Comparison of ENCODE assay signal across 8 mouse cellular contexts in genomic region chr4:149732800-149733199, GRCm38 (mm10). TPM values are rescaled to one million over a fixed set of nuclear protein-coding genes. Genes with fewer than 3 reads are reported as not detected.
DNase-seq lines count a peak whose midpoint lies in the region; ATAC-seq and TF ChIP-seq lines count a peak whose summit lies in the region.
"Had no signal": no experiment of that assay in that cellular context is flagged by ENCODE, and none has a peak within 500 bp of the region (broad histone marks: within the 10 kb centered on the region; RNA-seq: fewer than 3 reads in every experiment).

No protein-coding gene starts in this region.

- H3K4me1 ChIP-seq in kidney, embryonic 15.5 days, result peaks cover 69% of the 10 kb centered on the region
- peaks cover 68% of the 10 kb centered on the region for H3K4me1 ChIP-seq in embryonic facial prominence, embryonic 10.5 days
- peaks cover 11% of the 10 kb centered on the region for H3K4me1 ChIP-seq in lung, adult 2 months (ENCODE audit: control insufficient read depth, insufficient read depth, low read length)

- 49% methylated on average over 10 of the region's 10 CpGs for WGBS in kidney, embryonic 15.5 days
- 80% methylated on average over 10 of the region's 10 CpGs for WGBS in embryonic facial prominence, embryonic 10.5 days
- 39% methylated on average over 10 of the region's 10 CpGs for WGBS in lung, adult 2 months

- H3K4me2 ChIP-seq in kidney, embryonic 15.5 days, result no peak overlapping the region

- no peak for TF ChIP-seq CTCF in lung, adult 2 months (IDR thresholded peaks at IDR 0.05; ENCODE audit: insufficient read depth, low read length)

- peaks cover 45% of the 10 kb centered on the region for H3K36me3 ChIP-seq in kidney, embryonic 15.5 days
- H3K36me3 ChIP-seq in embryonic facial prominence, embryonic 10.5 days (replicated peaks), result peaks cover 75% of the 10 kb centered on the region

- no peak for TF ChIP-seq POLR2A in lung, adult 2 months (IDR thresholded peaks at IDR 0.05; ENCODE audit: borderline replicate concordance, extremely low read depth, low read depth, low read length)

- H3K27ac ChIP-seq in kidney, embryonic 15.5 days, result peak overlapping the region; percentile 56
- H3K27ac ChIP-seq in embryonic facial prominence, embryonic 10.5 days (replicated peaks), result 0 out of 2 replicates have a peak overlapping the region, but pooled peaks have one; percentile 1
- H3K27ac ChIP-seq: stomach, embryonic 15.5 days had no signal

- H3K9ac ChIP-seq in kidney, embryonic 15.5 days, result no peak overlapping the region
- H3K9ac ChIP-seq: stomach, embryonic 15.5 days had no signal

- no peak for DNase-seq in kidney, adult 18-20 months
- no peak for DNase-seq in embryonic facial prominence, embryonic 10.5 days (ENCODE audit: low spot score)
- DNase-seq in kidney, postnatal 14 days, result peak; percentile 56
- no peak for DNase-seq in spleen, postnatal 10 days (ENCODE audit: low spot score in 2 of 2)
- DNase-seq in lung, adult 2 months, result no peak

- ATAC-seq in kidney, embryonic 15.5 days (replicated peaks; ENCODE audit: low FRiP score), result no peak
- ATAC-seq in granulocyte monocyte progenitor cell, adult 5-6 weeks (replicated peaks; ENCODE audit: poor library complexity, severe bottlenecking), result peak; percentile 26; the same call in 1 of the 2 replicates

- no peaks in the 10 kb centered on the region for H3K9me3 ChIP-seq in kidney, embryonic 15.5 days (replicated peaks)
- no peaks in the 10 kb centered on the region for H3K9me3 ChIP-seq in embryonic facial prominence, embryonic 10.5 days
- H3K9me3 ChIP-seq: stomach, embryonic 15.5 days had no signal

- H3K4me3 ChIP-seq in kidney, embryonic 15.5 days (replicated peaks), result no peak overlapping the region
- no peak overlapping the region for H3K4me3 ChIP-seq in embryonic facial prominence, embryonic 10.5 days
- H3K4me3 ChIP-seq in lung, adult 2 months (replicated peaks; ENCODE audit: extremely low read depth, low read depth, low read length), result no peak overlapping the region
- H3K4me3 ChIP-seq: stomach, embryonic 15.5 days had no signal

- H3K27me3 ChIP-seq in kidney, embryonic 15.5 days, result no peaks in the 10 kb centered on the region
- H3K27me3 ChIP-seq in embryonic facial prominence, embryonic 10.5 days (replicated peaks; ENCODE audit: low read depth, poor library complexity, severe bottlenecking), result no peaks in the 10 kb centered on the region
- H3K27me3 ChIP-seq: stomach, embryonic 15.5 days had no signal

RNA-seq across cellular contexts. Expression of gene Tmem201, which starts 5.0 kb away (rescaled TPM):
- polyA plus RNA-seq in kidney, embryonic 15.5 days (2015; fragmentation: Nextera tagmentation; extraction: Ambion mirVana), result 35.4 and 42.2 TPM in 2 replicates
- 46.5 and 46.7 TPM in 2 replicates for polyA plus RNA-seq in embryonic facial prominence, embryonic 10.5 days (2016; fragmentation: Nextera tagmentation; extraction: Ambion mirVana)
- total RNA-seq in granulocyte monocyte progenitor cell, adult 5-6 weeks (2014; fragmentation: Nextera tagmentation), result 14.0 and 17.6 TPM in 2 replicates
- total RNA-seq in granulocyte monocyte progenitor cell, adult 5-6 weeks (2017), result 7.1 and 7.5 TPM in 2 replicates
- 34.0 TPM in 2 replicates for polyA plus RNA-seq in lung, adult 2 months (2012; rRNA removed)

RNA-seq across cellular contexts. Expression of gene Pik3cd, which starts 30.4 kb away (rescaled TPM):
- 4.2 and 4.8 TPM in 2 replicates for polyA plus RNA-seq in kidney, embryonic 15.5 days (2015; fragmentation: Nextera tagmentation; extraction: Ambion mirVana)
- 6.1 and 6.3 TPM in 2 replicates for polyA plus RNA-seq in embryonic facial prominence, embryonic 10.5 days (2016; fragmentation: Nextera tagmentation; extraction: Ambion mirVana)
- 72.9 and 80.4 TPM in 2 replicates for total RNA-seq in granulocyte monocyte progenitor cell, adult 5-6 weeks (2014; fragmentation: Nextera tagmentation)
- 64.5 and 81.6 TPM in 2 replicates for total RNA-seq in granulocyte monocyte progenitor cell, adult 5-6 weeks (2017)
- 14.6 and 19.3 TPM in 2 replicates for polyA plus RNA-seq in lung, adult 2 months (2012; rRNA removed)

RNA-seq across cellular contexts. Expression of gene Slc25a33, which starts 41.3 kb away (rescaled TPM):
- polyA plus RNA-seq in kidney, embryonic 15.5 days (2015; fragmentation: Nextera tagmentation; extraction: Ambion mirVana), result 14.2 and 16.0 TPM in 2 replicates
- polyA plus RNA-seq in embryonic facial prominence, embryonic 10.5 days (2016; fragmentation: Nextera tagmentation; extraction: Ambion mirVana), result 17.6 and 18.7 TPM in 2 replicates
- total RNA-seq in granulocyte monocyte progenitor cell, adult 5-6 weeks (2014; fragmentation: Nextera tagmentation), result 1.6 and 5.8 TPM in 2 replicates
- total RNA-seq in granulocyte monocyte progenitor cell, adult 5-6 weeks (2017), result 3.9 and 5.2 TPM in 2 replicates
- 9.5 and 12.7 TPM in 2 replicates for polyA plus RNA-seq in lung, adult 2 months (2012; rRNA removed)
